Mouse (Mus musculus) c-Kit-positive CD71-negative TER-119-negative erythroid progenitor cells, embryonic 14.5 days (primary cell): ENCODE measurements around the gene Hsd17b10.
A peak's percentile ranks its signal among the peaks of the same experiment; 100 is the strongest.

Experiments used
- DNase-seq: peaks from one replicate; pipeline ENCODE4 v3.0.0-alpha.2; 2013; ENCODE audit warnings: low read depth

The Hsd17b10 gene

DNA sequence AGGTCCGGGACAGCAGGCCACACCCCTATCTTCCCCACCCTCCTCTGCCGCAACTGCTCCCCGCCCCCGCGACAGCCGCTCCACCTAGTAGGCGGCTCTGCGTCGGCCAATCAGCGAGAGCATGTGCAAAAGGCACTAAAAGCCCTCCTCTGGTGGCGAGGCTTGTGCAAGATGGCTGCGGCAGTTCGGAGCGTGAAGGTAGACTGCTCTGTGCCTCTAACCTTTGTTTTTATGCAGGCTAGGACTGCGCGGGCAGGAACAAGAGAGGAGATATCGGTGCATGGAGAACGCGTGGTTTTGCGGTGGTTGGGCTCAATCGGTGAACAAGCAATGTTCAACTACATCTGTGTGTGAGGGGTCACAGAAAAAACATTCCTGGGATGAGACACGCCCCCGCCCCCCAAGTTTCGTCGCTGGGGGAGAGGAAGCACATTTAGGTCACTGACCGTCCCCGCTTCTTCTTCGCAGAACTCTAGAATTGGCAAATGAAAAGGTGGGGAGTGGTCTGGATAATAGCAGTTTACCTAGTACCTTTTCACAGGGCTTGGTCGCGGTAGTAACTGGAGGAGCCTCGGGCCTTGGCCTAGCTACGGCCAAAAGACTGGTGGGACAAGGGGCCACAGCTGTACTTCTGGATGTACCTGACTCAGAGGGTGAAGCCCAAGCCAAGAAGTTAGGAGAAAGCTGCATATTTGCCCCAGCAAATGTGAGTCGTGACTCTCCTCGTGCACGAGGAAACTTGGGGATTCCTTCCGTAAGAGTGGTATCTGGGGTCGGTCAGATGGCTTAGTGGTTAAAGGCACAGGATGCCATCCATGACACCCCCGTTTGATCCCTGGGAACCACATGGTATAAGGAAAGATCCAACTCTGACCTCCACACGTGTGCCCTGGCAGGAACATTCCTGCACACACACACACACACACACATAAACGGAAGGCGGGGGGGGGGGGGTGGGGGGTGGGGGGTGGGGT is at the start of gene Hsd17b10:
Hsd17b10 (plus strand) TSS at position 109 of the 974 bp plus-strand sequence.
- peak; percentile 65 for DNase-seq

DNA sequence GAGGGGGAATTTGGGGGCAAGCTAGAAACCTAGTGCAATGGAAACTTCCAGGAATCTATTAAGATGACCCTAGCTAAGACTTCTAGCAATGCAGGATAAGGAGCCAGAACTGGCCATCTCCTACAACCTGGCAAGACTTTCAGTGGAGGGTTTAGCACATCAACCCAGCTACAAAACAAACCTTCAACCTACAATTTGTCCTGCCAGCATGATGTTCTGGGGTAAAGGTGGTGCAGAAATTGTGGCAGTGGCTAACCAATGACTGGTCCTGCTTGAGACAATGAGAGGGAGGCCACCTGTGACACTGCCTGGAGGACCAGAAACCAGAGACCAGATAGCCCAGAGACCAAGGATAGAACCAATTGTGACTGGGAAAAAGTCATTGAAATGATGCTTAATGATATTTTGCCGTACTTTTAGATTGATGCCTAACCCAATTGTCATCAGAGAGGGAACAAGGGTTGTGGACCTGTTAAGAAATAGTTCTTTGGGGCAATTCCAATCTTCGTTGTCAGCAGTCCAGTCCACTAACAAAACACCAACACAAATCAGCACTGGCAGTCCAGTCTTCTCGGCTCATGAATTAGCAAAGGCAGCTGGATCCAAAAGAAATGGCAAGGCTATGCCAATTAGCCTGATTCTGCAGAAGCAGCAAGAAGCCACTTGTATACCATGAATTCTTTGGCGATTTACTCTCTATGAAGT is 2.5 kb upstream of the Hsd17b10 start:
- DNase-seq: no peak

DNA sequence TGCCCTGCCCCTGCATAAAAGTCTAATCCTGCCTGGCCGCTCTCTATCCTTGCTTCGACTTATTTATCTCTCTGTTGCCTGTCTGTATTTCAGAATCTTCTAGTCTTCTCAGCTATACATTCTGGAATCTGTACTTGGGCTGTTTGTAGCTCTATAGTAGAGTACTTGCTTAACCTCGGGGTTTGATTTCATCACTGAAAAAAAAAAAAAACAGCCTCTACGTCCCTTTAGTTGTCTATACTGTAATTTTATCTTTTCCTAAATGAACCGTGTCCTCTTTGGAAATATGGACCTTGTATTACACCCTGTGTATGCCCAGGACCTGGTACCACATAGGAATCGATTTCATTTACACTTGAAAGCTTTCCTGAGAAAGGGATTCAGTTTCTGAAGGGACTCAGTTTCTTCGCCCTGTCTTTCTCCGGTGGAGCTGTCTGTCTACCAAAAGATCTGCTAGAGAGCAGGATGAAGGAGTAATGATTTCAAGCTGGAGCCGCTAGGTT is 412 bp upstream of the Hsd17b10 start:
- DNase-seq: no peak

DNA sequence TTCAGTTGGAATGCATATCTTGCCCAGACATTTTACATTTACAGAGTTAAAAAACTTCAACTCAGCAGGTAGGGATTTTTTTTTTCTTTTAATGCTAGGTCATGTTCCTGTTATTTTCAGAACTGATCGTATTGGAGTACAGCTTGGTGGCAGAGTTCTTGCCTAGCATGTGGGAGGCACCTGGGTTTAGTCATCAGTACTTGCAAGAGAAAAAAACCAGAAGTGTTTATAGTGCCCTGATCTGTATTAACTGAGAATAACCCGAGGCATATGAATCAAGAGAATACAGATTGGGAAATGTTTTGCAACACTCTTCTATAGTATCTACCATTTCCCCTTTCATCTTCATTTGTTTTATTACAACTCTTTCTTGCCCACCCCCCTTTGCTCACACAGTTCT is 1.2 kb downstream of the Hsd17b10 start:
- no peak for DNase-seq

DNA sequence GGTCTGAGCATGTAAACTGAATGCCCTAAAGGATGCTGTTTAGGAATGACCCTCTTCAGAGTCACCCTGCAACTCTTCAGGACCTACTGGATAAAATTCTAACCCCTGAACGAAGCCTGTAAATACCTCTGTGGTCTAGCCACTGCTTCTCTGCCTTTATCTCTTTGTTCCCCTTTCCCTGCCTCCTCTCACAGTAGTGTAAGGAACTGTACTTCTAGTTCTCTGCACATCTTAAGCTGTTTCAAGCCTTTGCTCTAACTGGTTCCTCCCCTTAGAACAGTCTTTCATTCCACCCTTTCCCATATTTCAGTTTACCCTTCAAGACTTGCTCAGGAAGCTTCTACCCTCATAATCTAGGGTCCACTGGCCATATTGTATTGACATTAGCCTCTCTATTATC is 6.2 kb downstream of the Hsd17b10 start:
- DNase-seq: no peak

DNA sequence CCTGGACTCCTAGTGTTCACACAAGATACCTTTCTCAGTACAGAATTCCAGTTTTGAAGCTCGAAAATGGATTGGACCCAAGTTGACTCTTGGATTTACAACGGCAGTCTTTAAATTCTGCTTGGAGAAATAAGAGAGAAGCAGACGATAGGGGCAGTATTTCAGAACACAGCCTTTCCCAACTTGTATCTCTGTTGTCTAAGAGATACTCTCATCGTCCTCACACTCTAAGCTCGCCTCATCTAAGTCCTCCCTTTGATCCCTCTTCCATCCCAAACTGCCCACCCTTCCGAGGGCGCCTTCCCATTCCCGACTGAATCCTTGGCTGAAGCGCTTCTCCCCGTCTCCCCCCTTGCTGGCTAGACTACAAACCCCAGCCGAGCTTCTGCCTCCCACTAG is 14.1 kb downstream of the Hsd17b10 start:
- DNase-seq: no peak

DNA sequence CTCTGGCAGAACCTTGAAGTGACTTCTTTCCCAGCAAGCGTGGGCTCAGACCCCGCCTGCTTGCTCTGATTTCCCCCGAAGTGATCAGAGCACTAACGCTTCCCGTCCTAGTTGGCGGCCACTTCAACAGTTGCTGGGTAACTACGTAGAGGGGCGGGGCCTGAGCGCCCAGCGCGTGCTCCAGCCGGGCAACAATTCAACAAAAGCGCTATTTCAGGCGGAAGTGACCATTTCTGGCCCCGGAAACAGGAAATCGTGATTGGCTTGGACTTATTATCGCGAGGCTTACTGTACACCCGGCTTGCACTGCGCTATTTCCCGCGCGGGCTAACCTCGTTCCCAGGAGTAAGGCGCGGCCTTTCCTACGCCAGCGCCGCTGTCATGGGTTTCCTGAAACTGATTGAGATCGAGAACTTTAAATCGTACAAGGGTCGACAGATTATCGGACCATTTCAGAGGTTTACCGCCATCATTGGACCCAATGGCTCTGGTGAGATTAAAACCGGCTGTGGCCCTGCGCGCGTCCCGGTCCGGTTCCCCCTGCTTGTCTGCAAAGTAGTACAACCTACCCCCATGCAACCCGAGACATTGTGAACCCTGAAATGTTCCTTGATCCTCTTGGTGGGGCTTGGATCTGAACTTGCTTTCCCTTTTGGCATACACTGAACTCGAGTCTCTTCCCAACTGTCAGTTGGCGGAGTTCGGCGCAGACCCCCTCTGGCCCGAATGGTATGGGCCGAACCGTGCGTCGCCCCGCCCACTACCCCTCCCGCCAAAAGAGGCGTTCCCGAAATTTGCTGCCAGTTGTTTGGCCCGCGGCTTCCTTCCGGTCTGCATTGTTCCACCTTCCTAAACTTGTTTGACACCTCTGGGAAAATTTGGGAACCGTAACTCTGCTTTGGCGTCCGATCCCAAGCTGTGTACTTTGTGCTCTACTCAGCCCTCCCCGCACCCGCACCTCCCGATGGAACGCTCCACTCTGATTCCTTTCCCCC is 14.8 kb downstream of the Hsd17b10 start, which contains the start of the genes Ribc1 and Smc1a:
Ribc1 (minus strand) TSS at position 145 of the 995 bp plus-strand sequence.
Smc1a (plus strand) TSS at position 278 of the 995 bp plus-strand sequence.
- peak; percentile 84 for DNase-seq

DNA sequence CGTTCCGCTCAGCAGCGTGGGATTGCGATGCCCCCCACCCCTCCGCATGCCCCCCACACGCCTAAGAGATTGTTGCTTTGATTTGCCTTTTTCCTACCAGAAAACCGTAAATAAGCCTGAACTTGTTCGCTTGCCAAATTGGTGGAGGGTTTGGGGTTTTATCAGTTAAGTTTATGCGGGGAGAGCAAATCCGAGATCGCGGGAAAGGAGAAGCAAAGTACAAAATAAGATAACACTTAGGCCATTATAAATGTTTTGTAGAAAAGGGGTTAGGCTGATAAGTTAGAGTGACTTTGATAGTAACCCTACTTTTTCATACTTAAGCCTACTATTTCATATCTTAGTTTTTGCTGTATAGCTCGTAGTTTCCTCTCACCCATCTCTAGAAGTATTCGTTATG is 15.5 kb downstream of the Hsd17b10 start:
- no peak for DNase-seq

DNA sequence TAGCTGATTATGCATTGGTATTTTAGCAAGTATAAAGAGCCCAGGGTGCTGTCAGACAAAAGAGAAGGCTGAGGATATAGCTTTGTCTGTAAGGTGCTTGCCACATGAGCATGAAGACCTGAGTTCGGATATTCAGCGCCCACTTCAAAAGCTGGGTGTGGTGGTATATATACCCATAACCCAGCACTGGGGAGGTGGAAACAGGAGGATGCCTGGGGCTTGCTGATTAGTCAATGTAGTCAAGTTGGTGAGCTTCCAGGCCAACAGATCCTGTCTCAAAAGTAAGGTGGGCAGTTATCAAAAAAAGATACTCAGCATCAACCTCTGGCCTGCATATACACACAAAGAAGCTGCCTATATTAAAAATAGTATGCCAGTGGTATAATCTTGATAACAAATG is 17.6 kb downstream of the Hsd17b10 start:
- DNase-seq: no peak

DNA sequence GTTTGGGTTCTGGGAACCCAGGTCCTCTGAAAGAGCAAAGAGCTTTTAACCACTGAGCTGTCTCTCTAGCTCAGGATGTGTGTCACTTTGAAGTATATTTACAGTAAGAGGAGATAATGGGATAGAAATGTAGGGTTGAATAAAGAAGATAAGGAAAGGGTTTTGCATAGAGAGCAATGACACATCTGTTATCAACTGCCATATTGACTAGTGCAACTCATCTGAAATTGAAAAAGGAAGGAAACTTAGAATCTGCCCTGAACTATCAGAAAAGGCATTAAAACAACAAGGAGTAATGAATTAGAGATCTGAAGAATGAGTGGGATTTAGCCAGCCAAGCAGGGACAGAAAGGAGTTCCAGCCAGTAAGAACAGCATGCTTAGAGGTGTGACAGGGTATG is 38.2 kb downstream of the Hsd17b10 start:
- no peak for DNase-seq

DNA sequence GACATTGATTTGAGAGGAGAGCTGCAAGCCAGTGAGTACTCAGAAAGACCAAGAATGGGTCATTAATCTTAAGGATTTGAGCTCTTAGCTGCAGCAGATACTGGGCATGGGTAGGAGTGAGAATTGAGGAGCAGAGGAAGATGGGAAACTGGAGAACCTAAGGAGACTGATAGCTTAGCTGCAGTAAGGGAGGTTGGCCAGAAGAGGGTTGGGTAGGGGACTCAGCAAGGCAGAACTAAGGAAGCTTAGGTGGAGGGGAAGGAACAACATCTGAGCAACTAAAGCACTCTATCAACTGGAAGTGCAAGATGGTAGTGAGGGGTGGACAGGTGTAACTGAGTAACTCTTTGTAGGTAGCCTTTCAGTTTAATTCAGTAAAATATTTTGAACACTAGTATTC is 45.6 kb downstream of the Hsd17b10 start:
- no peak for DNase-seq

DNA sequence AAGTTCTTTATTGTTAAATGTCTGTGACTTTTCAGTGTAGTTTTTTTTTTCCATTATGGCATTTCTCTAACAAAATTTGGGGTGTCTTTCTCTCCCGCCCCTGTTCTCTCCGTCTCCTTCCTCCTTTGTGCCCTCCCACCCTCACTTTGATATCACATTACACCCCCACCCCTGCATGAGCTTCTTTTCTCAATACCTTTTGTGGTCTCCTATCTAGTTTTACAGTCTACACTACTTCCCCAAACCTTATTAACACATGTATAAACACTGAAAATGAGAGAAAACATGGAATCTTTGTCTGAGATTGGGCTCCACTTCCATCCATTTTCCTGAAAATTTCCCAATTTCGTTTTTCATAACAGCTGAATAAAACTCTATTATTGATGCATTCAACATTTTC is 50.9 kb downstream of the Hsd17b10 start:
- DNase-seq: no peak
